Mouse (Mus musculus) regulatory T cell (primary cell): ENCODE data around the gene Gm9495.
"Not testable (repeated sequence)": the region's sequence is repeated elsewhere in the genome, so short reads cannot be mapped to it uniquely, and the experiment has no call there.

ENCODE experiments used
- in situ Hi-C: fragments of 300-600 bp; cut with MboI, MseI; formaldehyde crosslinking; loops from one replicate; pipeline ENCODE4 v1.15.1; 2025; ENCODE audit warnings: high pct_unique_total_duplicates

Gm9495 gene

DNA sequence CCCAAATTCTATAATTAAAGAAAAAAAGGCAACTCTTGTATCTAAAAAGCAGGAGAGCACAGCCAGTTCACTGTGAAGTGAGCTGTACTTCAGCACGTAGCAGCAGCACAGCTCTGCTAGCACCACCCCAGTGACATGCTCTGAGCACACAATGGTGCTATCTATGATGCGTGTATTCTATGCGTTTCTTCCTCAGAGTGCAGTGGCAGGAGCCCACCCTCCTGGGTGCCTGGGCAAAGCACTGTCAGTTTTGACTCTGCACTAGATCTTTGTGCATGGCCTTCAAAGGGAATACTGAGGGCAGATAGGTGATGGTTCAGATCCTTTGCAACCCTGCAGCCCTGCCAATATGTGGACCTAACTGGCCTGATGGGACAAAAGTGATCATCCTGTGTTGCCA lies at the start of gene Gm9495:
Gene Gm9495, minus strand, starts transcription at position 101 of the 400 bp plus-strand sequence.
- in situ Hi-C loops = not testable (repeated sequence)

DNA sequence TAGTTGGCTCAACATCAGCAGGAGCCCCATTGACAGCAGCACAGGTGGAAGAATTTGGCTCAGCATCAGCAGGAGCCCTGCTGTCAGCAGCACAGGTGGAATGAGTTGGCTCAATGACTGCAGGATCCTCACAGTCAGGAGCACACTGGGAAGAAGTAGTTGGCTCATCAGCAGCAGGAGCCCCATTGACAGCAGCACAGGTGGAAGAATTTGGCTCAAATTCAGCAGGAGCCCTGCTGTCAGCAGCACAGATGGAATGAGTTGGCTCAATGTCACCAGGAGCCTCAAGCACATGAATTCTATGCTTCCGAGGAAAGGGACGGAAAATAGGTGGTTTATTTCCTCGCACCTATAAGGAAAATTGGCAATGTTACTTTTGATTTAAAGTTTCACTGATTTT lies 21.6 kb upstream of the Gm9495 start:
- in situ Hi-C loops = loop anchor here (5.0 kb wide), 1 partner anchor 53 kb away; no protein-coding TSS in a partner anchor

DNA sequence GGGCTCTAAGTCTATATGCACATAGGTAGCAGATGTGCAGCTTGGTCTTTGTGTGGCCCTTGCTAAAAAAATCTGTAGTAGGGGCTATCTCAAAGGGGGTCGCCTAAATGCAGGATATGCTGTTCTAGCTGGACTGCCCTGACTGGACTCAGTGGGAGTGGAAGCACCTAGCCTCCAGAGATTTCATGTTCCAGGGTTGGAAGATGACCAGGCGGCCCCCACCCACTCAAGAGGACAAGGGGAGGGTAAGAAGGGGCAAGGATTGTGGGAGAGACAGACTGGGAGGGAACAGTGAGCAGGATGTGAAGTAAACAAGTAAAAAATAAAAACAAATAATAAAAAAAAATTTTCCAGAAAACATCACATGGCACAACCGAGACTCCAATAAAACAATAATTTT lies 33.3 kb downstream of the Gm9495 start:
- in situ Hi-C loops = loop anchor here (5.0 kb wide), 2 partner anchors 52 to 77 kb away; no protein-coding TSS in a partner anchor

DNA sequence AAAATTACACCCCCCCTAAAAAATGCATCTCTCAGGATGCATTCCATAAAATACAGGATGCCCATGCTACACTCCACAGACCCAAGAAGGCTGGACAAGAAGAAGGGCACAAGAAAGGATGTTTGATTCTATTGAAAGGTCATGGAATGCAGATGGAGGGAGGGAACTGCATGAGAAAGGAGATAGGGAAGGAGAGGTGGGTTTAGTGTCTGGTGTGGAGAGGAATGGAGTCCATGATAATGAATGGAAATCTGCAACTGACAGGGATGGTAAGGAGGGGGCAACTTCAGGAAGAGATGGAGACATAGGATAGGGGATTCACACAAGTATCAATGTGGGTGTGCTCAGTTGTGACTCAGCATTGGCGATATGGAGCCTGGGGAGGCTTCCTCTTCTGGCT lies 39.0 kb downstream of the Gm9495 start:
- in situ Hi-C loops = no loop called here

DNA sequence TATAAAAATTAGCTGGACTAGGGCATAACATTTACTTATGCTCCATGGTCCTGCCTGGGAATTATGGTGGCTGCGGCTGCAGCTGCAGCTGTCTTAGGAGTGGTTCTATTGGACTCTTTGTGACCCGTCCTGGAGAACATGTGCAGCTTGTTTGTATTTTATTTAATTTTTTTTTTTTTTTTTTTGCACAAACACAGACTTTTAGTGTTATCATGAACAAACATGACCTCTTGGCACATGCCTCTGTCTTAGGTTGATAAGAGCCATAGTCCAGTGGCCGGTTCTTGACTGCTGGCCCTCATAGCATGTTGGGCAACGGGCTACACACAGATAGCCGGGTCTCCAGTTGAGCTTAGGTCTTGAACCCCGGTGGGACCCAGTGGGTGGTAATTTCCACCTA lies 48.6 kb downstream of the Gm9495 start:
- in situ Hi-C loops = no loop called here

DNA sequence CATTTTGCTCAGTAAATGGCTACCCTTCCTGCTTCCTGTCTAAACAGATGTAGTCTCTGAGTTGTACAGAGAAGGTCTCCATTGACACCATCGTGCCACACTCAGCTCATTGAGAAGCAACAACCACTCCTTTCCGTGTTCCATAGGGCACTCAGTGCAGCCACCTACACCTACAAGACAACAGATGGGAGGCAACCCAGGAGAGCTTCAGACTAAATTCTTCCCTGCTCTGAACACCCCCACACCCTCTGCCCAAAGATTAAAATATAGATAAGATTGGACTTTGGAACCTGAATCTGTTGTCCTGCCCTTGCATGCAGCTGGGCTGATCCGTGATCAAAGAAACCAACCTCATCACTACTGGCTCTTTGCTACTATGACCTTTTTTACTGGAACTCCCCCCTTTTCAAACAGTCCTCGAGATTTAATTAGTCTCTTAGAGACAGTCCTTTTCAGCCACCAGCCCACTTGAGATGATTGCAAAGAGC lies 53.4 kb downstream of the Gm9495 start:
- in situ Hi-C loops = no loop called here

DNA sequence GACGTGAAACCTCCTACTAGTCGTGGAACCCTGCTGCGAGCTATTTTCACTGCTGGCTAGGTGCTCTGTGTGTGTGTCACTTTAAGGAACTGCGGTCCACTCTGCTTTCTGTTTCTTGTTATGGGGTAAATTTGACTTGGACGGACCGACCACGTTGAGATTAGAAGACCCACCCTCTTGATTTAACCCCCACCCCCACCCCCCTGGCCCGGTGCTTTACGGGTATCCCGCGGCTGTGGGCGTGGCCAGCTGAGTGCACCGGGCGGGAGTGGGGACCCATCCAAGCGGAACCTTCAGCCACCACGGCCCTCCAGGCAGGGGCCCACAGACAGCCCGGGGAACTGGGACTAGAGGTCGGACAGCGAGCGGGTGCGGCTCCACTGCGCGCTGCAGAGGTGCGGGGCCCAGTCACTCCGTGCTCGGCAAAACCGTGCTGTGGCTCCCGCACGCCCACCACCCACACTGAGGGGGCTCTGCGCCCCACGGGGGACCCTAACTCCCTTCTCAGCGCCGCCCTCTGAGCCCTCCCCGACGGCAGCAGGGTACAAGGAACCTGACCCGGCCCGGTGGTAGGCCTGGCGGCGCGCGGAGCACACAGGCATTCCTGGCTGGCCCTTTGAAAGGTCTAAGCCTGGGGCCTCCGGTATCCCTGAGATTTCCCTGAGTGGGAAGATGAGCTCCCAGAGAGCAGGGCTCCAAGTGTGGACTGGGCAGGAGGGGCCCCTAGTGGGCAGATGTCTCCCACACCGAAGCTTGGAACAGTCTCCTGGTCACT lies 54.0 kb downstream of the Gm9495 start:
- in situ Hi-C loops = no loop called here

DNA sequence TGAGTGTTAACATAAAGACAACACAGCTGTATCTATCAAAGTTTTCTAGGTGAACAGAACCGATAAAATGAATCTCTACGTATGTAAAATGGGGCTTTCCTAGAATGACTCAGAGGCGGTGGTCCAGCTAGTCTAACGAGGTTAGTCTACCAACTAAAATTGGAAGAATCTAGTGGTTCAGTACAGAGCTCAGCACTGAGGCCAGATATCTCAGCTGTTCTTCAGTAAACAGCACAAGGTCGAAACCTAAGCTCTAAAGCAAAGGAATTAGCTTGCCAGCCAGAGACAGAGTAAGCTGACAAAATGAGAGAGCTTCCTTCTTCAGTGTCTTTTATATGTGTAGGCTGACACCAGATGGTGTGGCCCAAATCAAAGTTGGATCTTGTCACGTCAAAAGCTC lies 57.2 kb downstream of the Gm9495 start:
- in situ Hi-C loops = no loop called here

DNA sequence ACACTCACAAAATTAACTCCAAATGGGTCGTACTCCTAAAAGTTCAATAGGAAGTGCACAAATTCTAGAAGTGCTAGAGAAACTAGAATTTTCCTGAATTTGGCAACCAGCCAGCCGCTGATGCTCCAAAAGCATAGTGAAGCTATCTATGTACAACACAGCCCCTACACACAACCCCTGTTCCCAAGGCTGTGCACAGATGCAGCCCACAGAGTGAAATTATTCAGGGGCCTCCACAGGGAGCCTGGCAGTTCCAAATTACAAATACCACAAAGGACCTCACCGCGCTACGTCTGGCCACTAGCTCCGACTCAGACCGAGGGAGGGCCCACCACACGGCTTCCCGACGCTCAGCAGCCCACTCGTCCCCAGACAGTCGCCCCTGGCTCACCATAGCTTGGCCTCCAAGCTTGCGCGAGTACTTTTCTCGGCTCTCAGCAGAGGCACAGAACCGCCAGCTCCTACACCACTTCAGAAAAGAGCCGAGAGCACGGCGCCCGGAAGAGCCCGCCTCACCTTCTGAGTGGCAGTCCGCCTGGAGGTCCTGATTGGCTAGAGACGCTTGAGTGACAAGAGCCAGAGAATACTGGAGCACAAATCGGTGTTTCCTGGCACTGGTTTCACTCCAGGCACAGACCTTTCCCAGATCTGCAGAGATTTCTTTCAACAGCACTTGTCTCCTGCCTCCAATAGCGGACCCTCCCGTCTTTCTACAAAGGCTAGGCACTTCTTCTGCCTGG lies 58.1 kb downstream of the Gm9495 start:
- in situ Hi-C loops = no loop called here

DNA sequence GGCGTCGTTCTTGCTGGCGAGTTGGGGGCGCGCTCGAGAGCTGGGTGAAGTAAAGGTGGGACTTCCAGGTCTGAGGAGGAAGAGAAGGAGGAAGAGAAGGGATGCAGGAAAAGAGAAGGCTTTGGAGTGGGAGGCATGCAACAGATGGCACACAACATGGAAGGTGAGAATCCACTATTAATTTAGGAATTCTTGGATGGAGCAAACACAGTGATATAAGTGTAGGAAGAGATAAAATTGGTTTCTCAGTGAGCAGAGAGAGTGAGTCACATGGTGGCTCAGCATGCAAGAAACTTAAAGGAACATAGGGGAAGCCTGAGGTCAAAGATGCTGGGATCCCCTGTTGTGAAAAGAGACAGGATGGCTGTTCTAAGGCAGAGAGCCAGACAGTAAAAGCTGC lies 69.0 kb downstream of the Gm9495 start:
- in situ Hi-C loops = no loop called here
